Mouse (Mus musculus) liver, adult 2 months (tissue): ENCODE data around the gene Mrps25. TPM values are rescaled to one million over a fixed set of nuclear protein-coding genes. Genes with fewer than 3 reads are reported as not detected.

Experiments
- DNase-seq: peaks from one replicate; pipeline ENCODE4 v3.0.0-alpha.2; 2011; ENCODE audit warnings: low read depth, low spot score; ENCODE audit errors: extremely low read depth
- H3K27ac ChIP-seq: fragments of 200-500 bp; replicated peaks from 2 replicates; pipeline ENCODE4 v1.5.1; 2012; ENCODE audit warnings: low read depth, mild to moderate bottlenecking, control low read depth, inconsistent platforms, low read length; ENCODE audit not compliant: insufficient read depth
- H3K27me3 ChIP-seq: fragments of 200-500 bp; 2 replicates; pipeline ENCODE4 v1.6.1; 2012; ENCODE audit warnings: mild to moderate bottlenecking, moderate library complexity, low read length, inconsistent platforms; ENCODE audit not compliant: control insufficient read depth, insufficient read depth
- H3K36me3 ChIP-seq: fragments of 200-500 bp; 2 replicates; pipeline ENCODE4 v1.6.1; 2012; ENCODE audit warnings: low read length, inconsistent platforms; ENCODE audit not compliant: control insufficient read depth, insufficient read depth
- H3K4me1 ChIP-seq: fragments of 200-500 bp; 2 replicates; pipeline ENCODE4 v1.6.1; 2011; ENCODE audit warnings: low read length; ENCODE audit not compliant: control insufficient read depth, insufficient read depth
- H3K4me3 ChIP-seq: fragments of 200-500 bp; 2 replicates; pipeline ENCODE4 v1.5.1; 2011; ENCODE audit warnings: low read depth, mild to moderate bottlenecking, control low read depth, low read length, moderate library complexity; ENCODE audit not compliant: insufficient read depth
- H3K79me2 ChIP-seq: fragments of 200-500 bp; 2 replicates; pipeline ENCODE4 v1.6.1; 2012; ENCODE audit warnings: inconsistent platforms, mild to moderate bottlenecking, low read length, moderate library complexity; ENCODE audit not compliant: control insufficient read depth, insufficient read depth
- H3K9ac ChIP-seq: fragments of 200-500 bp; 2 replicates; pipeline ENCODE4 v1.6.1; 2012; ENCODE audit warnings: low read depth, mild to moderate bottlenecking, control low read depth, inconsistent platforms, low read length
- CTCF ChIP-seq: fragments of 200-500 bp; IDR thresholded peaks from 2 replicates; pipeline ENCODE4 v1.5.1; 2011; ENCODE audit warnings: low read depth, low read length, control low read depth
- POLR2A ChIP-seq: fragments of 200-500 bp; IDR thresholded peaks from 2 replicates; pipeline ENCODE4 v1.6.1; 2011; ENCODE audit warnings: low read length, control low read depth; ENCODE audit not compliant: insufficient read depth; ENCODE audit errors: extremely low read depth
- WGBS: fragments of 180-500 bp; shearing (Covaris S2); methylation state at CpG from one replicate; pipeline ENCODE4 v1.1.7; 2018; 5-methylcytosine and 5-hydroxymethylcytosine counted together
- polyA plus RNA-seq: library from polyadenylated mRNA; depleted of rRNA; stranded (reverse); fragments of >200 nt; gene quantifications from 2 replicates; pipeline ENCODE4 v1.2.3, GENCODE M21; 2012; rRNA removed
- total RNA-seq: library from RNA; depleted of rRNA; stranded (reverse); fragments of >200 nt; gene quantifications from 2 replicates; pipeline ENCODE4 v1.2.3, GENCODE M21; 2014; rRNA removed

Mrps25 gene
- total and polyA plus RNA-seq, 2 experiments = 5.0 to 10.0 TPM

GRCm38 (mm10) chr6:92126861-92127468, 56.9 kb downstream of the Mrps25 start:
- Histone ChIP-seq H3K4me1 (no peaks in the 10 kb centered on the region; the same call in 1 of the 2 replicates), H3K9ac (no peak overlapping the region), H3K79me2 (peaks cover 18% of the 10 kb centered on the region; the same call in 1 of the 2 replicates), H3K36me3 (peaks cover 2% of the 10 kb centered on the region; the same call in 1 of the 2 replicates), H3K27ac (no peak overlapping the region), H3K4me3 (no peak overlapping the region), H3K27me3 (no peaks in the 10 kb centered on the region)
- no peak for TF ChIP-seq CTCF
- TF ChIP-seq POLR2A = no peak
- DNase-seq = no peak
- 90% methylated on average over 1 of the region's 1 CpGs for WGBS

- Histone ChIP-seq H3K9ac (no peak overlapping the region), H3K27ac (no peak overlapping the region), H3K79me2 (peaks cover 13% of the 10 kb centered on the region; the same call in 1 of the 2 replicates), H3K36me3 (peaks cover 2% of the 10 kb centered on the region; the same call in 1 of the 2 replicates), H3K4me1 (no peaks in the 10 kb centered on the region), H3K27me3 (no peaks in the 10 kb centered on the region), H3K4me3 (no peak overlapping the region)
- TF ChIP-seq POLR2A (no peak), CTCF (no peak)
- DNase-seq = no peak
Measured at GRCm38 (mm10) chr6:92124547-92124946, 59.3 kb downstream of the Mrps25 start.

Other genes with a start within 250 kb of the Mrps25 start
- 4.7 and 6.4 TPM in 2 replicates for gene Fgd5, start 205.2 kb downstream of the Mrps25 start, total RNA-seq
- 1.4 and 1.9 TPM in 2 replicates for gene Fgd5, start 205.2 kb downstream of the Mrps25 start, polyA plus RNA-seq
- gene Nr2c2, start 92.6 kb downstream of the Mrps25 start, total RNA-seq = 16.3 and 18.4 TPM in 2 replicates
- gene Nr2c2, start 92.6 kb downstream of the Mrps25 start, polyA plus RNA-seq = 4.8 and 5.2 TPM in 2 replicates
- 6.1 and 6.7 TPM in 2 replicates for gene Rbsn, start 30.9 kb upstream of the Mrps25 start, total RNA-seq
- 3.9 and 4.1 TPM in 2 replicates for gene Rbsn, start 30.9 kb upstream of the Mrps25 start, polyA plus RNA-seq
- gene Trh, start 60.6 kb upstream of the Mrps25 start, total RNA-seq = not detected in 2 replicates
- not detected in 2 replicates for gene Trh, start 60.6 kb upstream of the Mrps25 start, polyA plus RNA-seq